Mouse (Mus musculus) bone marrow macrophage, adult 2 months (primary cell): Measurements from ENCODE around the gene Tep1. TPM values are rescaled to one million over a fixed set of nuclear protein-coding genes. Genes with fewer than 3 reads are reported as not detected.

ENCODE experiments used
- H3K27ac ChIP-seq: 2 replicates; pipeline ENCODE4 v1.5.1; 2012; ENCODE audit warnings: low read depth, low read length; ENCODE audit not compliant: insufficient read depth
- H3K4me1 ChIP-seq: 2 replicates; pipeline ENCODE4 v1.6.1; 2012; ENCODE audit warnings: low read length; ENCODE audit not compliant: control insufficient read depth, insufficient read depth
- H3K4me3 ChIP-seq: 2 replicates; pipeline ENCODE4 v1.5.1; 2012; ENCODE audit warnings: mild to moderate bottlenecking, low read length, moderate library complexity; ENCODE audit not compliant: insufficient read depth
- CTCF ChIP-seq: IDR thresholded peaks from 2 replicates; pipeline ENCODE4 v1.5.1; 2012; ENCODE audit warnings: low read depth, mild to moderate bottlenecking, low read length, moderate library complexity
- POLR2A ChIP-seq: IDR thresholded peaks from 2 replicates; pipeline ENCODE4 v1.6.1; 2012; ENCODE audit warnings: mild to moderate bottlenecking, low read depth, low read length, borderline replicate concordance
- polyA plus RNA-seq: library from polyadenylated mRNA; stranded (reverse); fragments of >200 nt; gene quantifications from 2 replicates; pipeline ENCODE4 v1.2.4, GENCODE M21; 2012; ENCODE audit not compliant: missing spikeins, insufficient read depth, insufficient read length

Tep1 gene
- polyA plus RNA-seq, 1 experiment, result 206 TPM

GRCm38 (mm10) chr14:50895985-50896746, 25.8 kb upstream of the Tep1 start:
- H3K4me1 ChIP-seq, result peaks cover 50% of the 10 kb centered on the region
- H3K4me3 ChIP-seq, result peak overlapping the region; percentile 54
- TF ChIP-seq POLR2A, result no peak
- peak overlapping the region; percentile 97 for H3K27ac ChIP-seq

GRCm38 (mm10) chr14:50895407-50895806, 25.0 kb upstream of the Tep1 start:
- TF ChIP-seq POLR2A, result no peak
- no peak for TF ChIP-seq CTCF
- peak overlapping the region; percentile 72 for H3K27ac ChIP-seq
- H3K4me3 ChIP-seq, result no peak overlapping the region

GRCm38 (mm10) chr14:50892541-50893459, 22.4 kb upstream of the Tep1 start:
- Histone ChIP-seq H3K27ac (peak overlapping the region; percentile 84), H3K4me3 (peak overlapping the region; percentile 29), H3K4me1 (peaks cover 49% of the 10 kb centered on the region)
- no peak for TF ChIP-seq POLR2A
- no peak for TF ChIP-seq CTCF

More at GRCm38 (mm10) chr14:50895407-50895806, 25.0 kb upstream of the Tep1 start:
- peaks cover 50% of the 10 kb centered on the region for H3K4me1 ChIP-seq

- Histone ChIP-seq H3K4me3 (peak overlapping the region; percentile 29), H3K4me1 (peaks cover 43% of the 10 kb centered on the region), H3K27ac (peak overlapping the region; percentile 84)
- TF ChIP-seq POLR2A (no peak), CTCF (no peak)
Measured at GRCm38 (mm10) chr14:50892091-50892490, 21.7 kb upstream of the Tep1 start.

- no peak for TF ChIP-seq POLR2A
- TF ChIP-seq CTCF, result no peak
- Histone ChIP-seq H3K4me3 (no peak overlapping the region), H3K4me1 (peaks cover 39% of the 10 kb centered on the region), H3K27ac (no peak overlapping the region)
Measured at GRCm38 (mm10) chr14:50891621-50892020, 21.3 kb upstream of the Tep1 start.

- Histone ChIP-seq H3K4me1 (peaks cover 19% of the 10 kb centered on the region), H3K27ac (no peak overlapping the region), H3K4me3 (no peak overlapping the region)
- TF ChIP-seq CTCF, result no peak
- no peak for TF ChIP-seq POLR2A
Measured at GRCm38 (mm10) chr14:50876236-50876950, 6.0 kb upstream of the Tep1 start.

GRCm38 (mm10) chr14:50875591-50876230, 5.4 kb upstream of the Tep1 start:
- H3K27ac ChIP-seq, result no peak overlapping the region
- TF ChIP-seq CTCF (no peak), POLR2A (no peak)
- H3K4me3 ChIP-seq, result no peak overlapping the region
- H3K4me1 ChIP-seq, result peaks cover 24% of the 10 kb centered on the region

GRCm38 (mm10) chr14:50875175-50875574, 4.8 kb upstream of the Tep1 start:
- Histone ChIP-seq H3K4me3 (no peak overlapping the region), H3K4me1 (peaks cover 24% of the 10 kb centered on the region), H3K27ac (no peak overlapping the region)
- no peak for TF ChIP-seq CTCF
- no peak for TF ChIP-seq POLR2A

- Histone ChIP-seq H3K4me3 (no peak overlapping the region), H3K4me1 (peaks cover 34% of the 10 kb centered on the region), H3K27ac (peak overlapping the region; percentile 97)
- TF ChIP-seq CTCF, result no peak
- TF ChIP-seq POLR2A, result no peak
Measured at GRCm38 (mm10) chr14:50871284-50871683, 924 bp upstream of the Tep1 start.
